Mouse (Mus musculus): ENCODE measurements around the gene Fam20c. TPM values are rescaled to one million over a fixed set of nuclear protein-coding genes. Genes with fewer than 3 reads are reported as not detected.

Fam20c gene
- total RNA-seq, 2 experiments from 2014 or later = 10.3 to 13.9 TPM

DNA sequence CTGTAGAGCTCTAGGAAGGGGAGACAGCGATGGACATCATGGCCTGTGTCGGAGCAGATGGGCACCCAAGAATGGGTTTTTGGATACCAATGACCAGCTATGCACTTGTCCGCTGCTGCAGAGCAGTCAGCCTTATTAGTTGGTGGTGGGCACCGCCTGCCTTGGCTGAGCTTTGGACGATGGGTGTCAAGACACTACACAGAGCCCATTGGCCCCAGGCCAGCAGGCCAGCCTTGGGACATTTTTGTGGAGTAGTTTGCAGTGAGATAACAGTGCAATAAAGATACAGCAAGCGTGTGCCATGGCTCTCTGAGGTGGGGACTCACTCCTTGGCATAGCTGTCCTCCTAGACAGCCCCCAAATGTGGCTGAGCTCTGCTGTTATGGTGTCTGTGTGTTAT lies 55.5 kb downstream of the Fam20c start:
- DNase-seq = no peak

DNA sequence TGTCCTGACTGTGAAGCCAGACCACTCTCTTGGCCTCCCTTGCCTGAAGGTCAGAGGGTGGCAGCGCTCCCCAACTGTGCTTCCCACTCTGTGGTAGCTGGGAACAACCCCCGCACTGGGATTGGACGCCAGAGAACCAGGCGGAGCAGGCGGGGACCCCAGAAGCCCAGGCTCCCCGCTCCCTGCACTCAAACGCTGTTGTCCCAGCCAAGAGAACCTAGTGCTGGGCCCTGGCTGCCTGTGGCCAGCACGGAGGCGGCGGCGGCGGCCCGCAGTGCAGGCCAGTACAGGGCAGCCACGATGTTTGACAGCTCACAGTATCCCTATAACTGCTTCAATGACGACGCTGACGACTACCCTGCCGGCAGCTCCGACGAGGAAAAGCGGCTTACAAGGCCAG lies 65.5 kb downstream of the Fam20c start, which contains the start of gene Gm5294:
Gm5294 (plus strand) TSS at position 301 of the 400 bp plus-strand sequence.
- no peak for DNase-seq

DNA sequence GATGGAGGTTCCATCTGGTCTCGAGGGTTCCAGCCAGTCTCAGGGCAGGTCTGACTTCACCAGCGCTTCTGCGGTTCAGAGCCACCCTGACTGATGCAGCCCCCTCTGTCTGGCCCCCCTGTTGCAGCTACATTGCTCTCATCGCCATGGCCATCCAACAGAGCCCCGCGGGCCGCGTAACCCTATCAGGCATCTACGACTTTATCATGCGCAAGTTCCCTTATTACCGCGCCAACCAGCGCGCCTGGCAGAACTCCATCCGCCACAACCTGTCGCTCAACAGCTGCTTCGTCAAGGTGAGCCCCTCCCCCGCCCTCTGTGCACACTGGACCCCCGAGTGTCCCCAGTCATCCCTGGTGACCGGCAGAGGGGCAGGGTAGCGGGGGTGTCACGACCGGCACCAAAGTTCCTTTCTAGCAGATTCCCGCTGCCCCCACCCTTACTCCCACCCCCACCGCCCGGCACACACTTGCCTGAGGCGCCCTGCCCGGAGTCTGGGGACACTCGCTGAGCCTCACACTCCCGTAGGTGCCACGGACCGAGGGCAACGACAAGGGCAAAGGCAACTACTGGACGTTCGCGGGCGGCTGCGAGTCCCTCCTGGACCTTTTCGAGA lies 66.5 kb downstream of the Fam20c start:
- DNase-seq = no peak

DNA sequence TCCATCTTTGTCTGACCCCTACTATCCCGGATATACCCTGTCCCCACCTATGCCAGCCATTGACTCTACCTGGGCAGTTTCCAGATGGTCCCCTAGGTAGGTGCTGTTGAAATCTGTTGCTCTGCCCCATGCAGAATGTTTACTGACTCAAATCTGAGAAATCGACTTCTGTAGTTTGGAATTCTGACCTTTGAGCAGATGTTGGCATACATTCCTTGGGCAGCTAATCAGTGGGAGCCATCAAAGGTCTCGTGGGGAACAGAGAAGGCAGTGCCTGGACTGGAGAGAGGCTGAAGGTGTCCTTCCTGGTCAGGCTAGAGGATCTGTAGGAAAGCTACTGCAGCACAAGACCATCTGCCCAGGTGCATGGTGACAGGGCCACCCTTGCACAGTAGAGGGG lies 70.8 kb downstream of the Fam20c start:
- no peak for DNase-seq

DNA sequence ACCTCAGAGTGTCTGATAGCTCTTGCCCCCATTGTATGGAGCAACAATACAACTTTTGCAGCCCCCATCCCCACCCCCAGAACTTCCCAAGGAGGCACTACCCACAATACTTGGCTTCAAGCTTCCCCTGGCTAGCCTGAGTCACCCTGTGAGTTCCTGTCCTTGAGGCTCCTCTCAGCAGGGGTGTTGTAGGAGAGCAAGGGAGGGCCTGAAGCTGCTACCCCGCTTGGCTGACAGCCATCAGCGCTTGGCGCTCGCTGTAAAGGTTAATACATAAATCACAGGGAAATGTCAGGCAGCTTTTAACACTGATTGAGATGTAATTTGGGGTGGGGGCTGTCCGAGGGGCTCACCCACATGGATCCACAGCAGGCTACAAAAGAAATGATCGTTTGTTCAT lies 79.1 kb downstream of the Fam20c start:
- DNase-seq = no peak

DNA sequence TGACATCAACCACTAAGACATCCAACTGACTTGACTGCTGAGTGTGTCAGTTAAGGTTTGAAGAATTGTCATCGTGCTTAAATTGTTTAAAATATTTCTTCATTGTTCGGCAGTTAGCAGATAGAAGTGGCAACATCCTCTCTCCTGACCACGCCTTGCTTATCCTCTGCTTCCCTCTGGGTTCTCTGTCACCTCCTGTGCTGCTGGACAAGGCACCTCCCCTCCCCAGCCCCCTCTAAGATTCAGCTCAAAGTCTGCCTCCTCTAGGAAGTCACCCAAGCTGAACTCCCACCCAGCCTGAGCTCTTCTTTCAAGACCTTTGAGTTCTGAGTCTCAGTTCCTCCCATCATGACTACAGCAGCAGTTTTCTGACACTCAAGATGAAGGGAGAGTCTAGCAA lies 80.6 kb downstream of the Fam20c start:
- no peak for DNase-seq

DNA sequence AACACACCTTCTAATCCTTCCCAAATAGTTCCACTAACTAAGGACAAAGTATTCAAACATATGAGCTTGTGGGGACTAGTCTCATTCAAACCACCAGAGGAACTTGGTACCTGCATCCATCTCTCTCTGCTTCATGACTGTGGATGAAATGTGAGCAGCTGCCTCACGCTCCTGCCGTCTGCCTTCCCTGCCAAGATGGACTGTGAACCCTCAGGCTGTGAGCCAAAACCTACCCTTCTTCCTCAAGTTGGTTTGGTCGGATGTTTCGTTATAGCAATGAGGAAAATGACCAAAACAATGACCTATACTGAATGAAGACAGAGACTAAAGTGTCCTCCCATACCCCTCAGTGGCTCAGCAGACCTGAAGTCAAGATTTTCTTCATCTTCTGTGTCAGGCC lies 86.7 kb downstream of the Fam20c start:
- no peak for DNase-seq

DNA sequence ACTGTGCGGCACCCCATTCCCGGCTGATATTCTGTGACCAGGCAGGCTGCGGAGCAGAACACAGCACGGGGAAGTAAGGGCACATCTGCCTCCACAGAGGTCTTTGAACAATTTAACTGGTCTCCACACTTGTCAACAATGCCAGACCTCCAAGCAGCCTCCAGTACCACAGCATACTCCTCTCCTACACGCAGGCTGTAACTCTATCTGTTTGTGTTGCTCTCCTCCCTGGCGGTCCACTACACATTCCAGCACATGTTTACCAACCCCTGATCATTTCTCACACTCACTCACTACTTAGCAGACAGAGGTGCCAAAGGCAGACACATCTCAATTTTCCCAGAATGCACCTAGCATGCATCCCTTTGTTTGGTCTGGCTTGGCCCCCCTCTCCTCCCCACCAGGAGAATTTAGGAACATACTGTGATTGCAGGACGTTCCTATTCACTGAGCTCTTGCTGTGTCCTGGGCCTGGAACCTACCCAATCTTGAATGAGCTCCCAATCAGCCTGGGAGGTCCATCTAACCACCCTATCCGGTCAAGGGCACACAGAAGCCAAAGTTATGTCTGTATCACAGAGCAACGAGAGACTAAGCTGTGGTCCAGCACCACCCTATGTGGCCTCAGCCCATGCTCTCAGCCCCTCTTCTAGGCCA lies 89.0 kb downstream of the Fam20c start:
- DNase-seq = no peak

DNA sequence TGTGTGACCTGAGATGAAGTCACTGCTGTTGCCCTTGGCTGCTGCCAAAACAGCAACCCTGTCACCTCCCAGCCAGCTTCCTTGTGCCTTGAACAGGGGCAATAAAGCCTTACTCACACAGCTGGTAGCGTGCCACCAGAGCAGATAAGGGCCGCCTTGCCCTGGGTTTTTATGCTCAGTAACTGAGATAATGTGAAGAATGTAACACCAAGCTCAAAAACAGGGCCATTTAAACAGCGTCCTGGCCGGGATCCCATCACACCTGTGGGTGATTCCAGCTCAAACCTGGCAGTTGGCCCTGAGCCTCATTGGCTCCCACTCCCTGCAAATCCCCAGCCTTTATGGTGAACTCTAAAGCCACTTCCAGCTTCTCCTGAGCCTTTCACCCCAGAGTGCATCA lies 92.2 kb downstream of the Fam20c start:
- peak; percentile 26 to 30 for DNase-seq

DNA sequence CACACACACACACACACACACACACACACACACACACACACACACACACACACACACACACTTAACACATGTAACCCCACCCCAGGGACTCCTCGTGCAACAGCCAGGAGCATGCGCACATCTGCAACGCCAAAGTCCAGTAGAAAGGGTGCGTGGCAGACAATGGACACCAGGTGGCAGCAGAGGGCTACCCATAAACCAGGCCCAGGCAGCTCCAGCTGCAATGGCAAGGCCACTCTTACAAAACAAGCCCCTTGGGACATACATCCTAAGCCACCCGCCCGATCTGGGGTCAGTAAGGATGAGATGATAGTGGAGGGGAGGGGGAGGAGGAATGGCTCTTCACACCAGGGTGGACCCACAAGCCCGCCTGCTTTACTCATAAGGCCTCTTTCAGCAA lies 93.8 kb downstream of the Fam20c start:
- peak; percentile 84 to 95 for DNase-seq

DNA sequence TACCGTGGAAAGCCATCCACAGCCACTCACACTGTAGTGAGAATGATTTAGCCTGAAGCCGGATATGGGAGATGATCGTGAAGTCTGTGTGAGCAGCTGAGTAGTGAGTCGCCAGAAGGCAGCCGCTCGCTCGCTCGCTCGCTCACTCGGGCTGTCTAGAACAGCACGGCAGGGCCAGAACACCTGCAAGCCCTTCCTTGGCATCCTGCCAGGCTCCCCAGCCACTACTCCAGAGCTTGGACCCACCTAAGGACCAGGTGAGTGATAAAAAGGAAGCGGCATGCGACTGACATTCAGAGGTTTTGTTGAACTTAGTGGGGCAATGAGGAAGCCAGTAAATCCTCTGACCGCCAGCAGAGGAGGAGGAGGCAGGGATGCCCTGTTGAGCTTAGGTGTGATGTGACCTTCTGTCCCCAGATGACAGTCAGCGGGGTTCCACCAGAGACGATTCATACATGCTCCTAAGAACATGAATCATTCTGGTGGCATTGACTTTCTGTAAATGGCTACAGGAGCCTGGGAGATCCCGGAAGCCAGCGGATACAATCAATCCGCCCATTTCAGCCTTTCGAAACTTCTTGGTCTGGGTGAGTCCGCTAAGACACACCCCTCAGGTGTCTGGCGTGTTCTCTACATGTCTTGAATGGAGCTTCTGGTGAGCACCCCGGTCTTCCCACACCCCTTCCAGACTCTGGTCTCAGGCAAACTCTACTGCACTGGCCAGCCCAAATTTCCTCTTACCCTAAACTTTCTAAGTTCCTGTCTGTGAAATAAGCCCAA lies 95.6 kb downstream of the Fam20c start:
- DNase-seq = no peak

DNA sequence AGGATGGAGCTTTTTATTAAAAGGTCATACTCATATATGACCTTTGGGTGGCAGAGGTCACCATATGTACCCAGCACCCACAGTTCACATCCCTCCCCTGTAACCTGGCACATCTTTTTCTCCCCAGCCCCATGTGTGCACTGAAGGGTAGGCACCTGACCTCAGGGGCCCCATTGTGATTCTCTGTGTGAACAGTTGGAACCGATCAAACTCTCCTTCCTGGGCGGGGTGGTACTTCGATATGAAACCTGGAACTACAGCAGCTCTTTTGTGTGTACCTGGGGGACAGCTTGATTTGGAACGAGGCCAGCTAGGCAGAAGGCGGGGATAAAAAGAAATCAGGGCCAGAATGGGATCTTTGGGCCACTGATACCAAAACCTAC lies 96.1 kb downstream of the Fam20c start:
- DNase-seq = no peak

DNA sequence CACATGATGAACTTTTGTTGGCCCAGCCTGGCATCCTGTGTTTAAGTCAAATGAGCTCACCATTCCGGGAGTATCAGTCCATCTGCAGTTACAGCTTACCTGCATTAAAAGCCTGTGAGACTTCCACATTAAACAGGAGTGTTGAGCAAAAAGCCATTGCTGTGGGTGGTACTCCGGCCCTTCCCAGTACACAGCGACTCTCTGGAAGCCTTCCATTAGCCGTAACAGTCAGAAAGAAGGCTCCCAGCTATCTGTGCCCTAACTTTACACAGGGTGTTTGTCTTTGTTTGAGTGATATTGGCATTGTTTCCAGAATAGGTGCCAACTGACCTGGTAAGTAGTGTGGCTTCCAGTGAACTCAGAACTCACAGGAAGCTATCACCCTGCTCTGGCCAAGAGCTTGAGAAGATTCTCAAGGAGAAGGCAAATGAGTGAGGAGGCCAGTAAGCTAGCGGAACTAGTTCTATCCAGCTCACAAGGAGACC lies 97.0 kb downstream of the Fam20c start:
- no peak for DNase-seq

DNA sequence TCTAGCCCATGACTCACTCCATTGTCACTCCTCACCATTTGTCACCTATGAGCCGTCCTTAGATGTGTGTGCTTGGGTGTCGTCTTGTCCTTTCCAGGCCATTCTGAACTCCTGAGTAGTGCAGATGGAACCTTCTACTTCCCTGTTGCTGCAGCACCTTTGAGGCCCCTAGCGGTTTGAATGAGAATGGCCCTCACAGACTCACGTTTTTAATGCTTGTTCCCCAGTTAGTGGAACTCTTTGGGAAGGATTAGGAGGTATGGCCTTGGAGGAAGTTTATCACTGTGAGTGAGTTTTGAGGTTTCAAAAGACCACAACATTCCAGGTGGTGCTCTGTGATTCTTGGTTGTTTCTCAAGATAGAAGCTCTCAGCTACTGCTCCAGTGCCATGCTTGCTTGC lies 97.8 kb downstream of the Fam20c start:
- no peak for DNase-seq

DNA sequence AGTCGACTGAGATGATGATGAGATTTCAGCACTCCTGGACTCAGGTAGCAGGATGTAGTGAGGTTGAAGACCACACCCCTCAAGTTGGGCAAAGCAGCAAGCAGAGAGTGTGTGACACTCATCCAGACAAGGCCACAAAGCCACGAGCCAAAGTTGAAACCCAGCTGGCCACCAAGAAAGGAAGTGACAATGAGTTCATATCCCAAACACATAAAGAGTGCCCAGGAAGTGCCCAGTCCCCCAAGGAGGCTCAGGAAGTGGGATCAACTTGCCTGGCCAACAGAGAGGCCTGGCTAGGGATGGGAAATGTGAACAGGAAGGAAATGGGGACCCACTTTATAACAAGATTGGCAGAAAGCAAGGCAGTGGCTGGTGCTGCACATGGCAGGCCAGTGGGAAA lies 99.0 kb downstream of the Fam20c start:
- DNase-seq = no peak

DNA sequence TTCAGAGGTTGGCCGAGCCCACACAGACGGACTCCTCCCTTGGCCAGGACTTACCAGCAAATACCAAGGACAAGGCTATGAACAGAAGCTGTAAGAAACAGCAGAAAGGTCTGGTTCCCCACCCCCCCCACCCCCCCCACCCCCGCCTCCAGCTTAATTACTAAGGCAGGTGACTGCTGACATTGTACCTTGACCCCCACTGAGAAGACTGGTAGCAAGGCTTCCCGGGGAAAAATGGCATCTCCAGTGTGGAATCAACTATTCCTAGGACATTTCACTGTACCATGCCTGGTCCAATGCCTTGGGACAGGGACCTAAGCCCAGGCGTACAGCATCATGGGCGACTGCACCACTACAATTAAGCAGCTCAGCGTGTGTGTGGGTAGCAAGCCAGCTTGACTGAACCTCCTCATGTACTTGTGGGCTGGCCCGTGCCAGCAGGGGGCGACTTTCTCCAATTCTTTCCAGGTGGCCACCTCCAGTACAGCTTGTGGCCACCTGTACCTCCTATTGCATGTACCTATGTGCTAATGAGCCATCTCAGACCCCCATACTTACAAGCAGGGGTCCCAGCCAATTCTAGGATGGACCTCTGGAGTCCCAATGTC lies 102.8 kb downstream of the Fam20c start:
- peak; percentile 74 to 89 for DNase-seq

DNA sequence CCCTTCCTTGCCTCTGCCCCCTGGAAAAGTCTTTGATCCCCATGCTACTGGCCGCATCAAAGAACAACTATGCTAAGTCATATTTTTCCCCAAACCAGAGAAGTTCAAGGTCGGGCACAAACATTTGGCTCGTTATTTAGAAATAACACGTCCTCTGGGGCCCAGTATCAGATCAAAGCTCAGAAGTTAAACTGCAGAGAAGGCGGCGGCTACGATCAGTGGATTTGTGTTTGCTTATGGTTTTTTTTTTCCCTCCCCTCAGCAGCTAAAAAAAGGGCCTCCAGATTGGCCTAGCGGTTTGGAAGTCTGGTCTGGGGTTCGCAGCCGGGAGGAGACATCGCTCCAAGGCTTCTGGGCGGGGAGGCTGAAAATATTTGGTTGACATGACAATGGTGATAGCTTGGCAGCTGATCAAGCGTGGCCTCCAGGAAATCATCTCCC lies 103.5 kb downstream of the Fam20c start:
- DNase-seq = peak; percentile 18 to 26

Other genes with a start within 250 kb of the Fam20c start
- gene 1700123K08Rik, start 189.8 kb upstream of the Fam20c start, total RNA-seq (2021) = not detected
- 10 to 100 TPM; 18.0 to 20.3 TPM for gene Zfp68, start 134.8 kb upstream of the Fam20c start, total RNA-seq (2021)
- gene A430033K04Rik, start 131.7 kb upstream of the Fam20c start, total RNA-seq (2021) = 1 to 10 TPM; 3.5 to 3.8 TPM
- not detected for gene Gm5294, start 65.6 kb downstream of the Fam20c start, total RNA-seq (2021)
- 10 to 100 TPM; 15.5 to 21.7 TPM for gene Pdgfa, start 242.9 kb downstream of the Fam20c start, total RNA-seq (2021)